9 mouse cellular contexts compared by ENCODE assay signal in genomic region chrX:6654024-6654423, GRCm38 (mm10).
DNase-seq lines count a peak whose midpoint lies in the region; ATAC-seq and TF ChIP-seq lines count a peak whose summit lies in the region.
"Had no signal": no experiment of that assay in that cellular context is flagged by ENCODE, and none has a peak within 500 bp of the region (broad histone marks: within the 10 kb centered on the region; RNA-seq: fewer than 3 reads in every experiment).

No protein-coding gene starts in this region.

- no peak overlapping the region for H3K4me3 ChIP-seq in kidney, embryonic 14.5 days (ENCODE audit: low read length)
- H3K4me3 ChIP-seq in ES-Bruce4 (ENCODE audit: low read depth, low read length) = no peak overlapping the region
- H3K4me3 ChIP-seq: embryonic facial prominence, embryonic 13.5 days; neural tube, embryonic 13.5 days had no signal

- H3K4me2 ChIP-seq in kidney, embryonic 14.5 days (replicated peaks; ENCODE audit: low read depth, low read length) = no peak overlapping the region
- H3K4me2 ChIP-seq: embryonic facial prominence, embryonic 13.5 days; neural tube, embryonic 13.5 days had no signal

- H3K36me3 ChIP-seq in kidney, embryonic 14.5 days (ENCODE audit: control insufficient read depth, insufficient read depth, low read length) = no peaks in the 10 kb centered on the region
- no peaks in the 10 kb centered on the region for H3K36me3 ChIP-seq in ES-Bruce4 (ENCODE audit: control insufficient read depth, insufficient read depth, low read length, poor library complexity, severe bottlenecking)
- H3K36me3 ChIP-seq: embryonic facial prominence, embryonic 13.5 days; neural tube, embryonic 13.5 days had no signal

- H3K9me3 ChIP-seq in kidney, embryonic 14.5 days (ENCODE audit: control insufficient read depth, low read length) = no peaks in the 10 kb centered on the region
- H3K9me3 ChIP-seq in ES-Bruce4 (replicated peaks; ENCODE audit: control insufficient read depth, insufficient read depth, low read length, poor library complexity, severe bottlenecking) = no peaks in the 10 kb centered on the region
- H3K9me3 ChIP-seq: embryonic facial prominence, embryonic 13.5 days; neural tube, embryonic 13.5 days had no signal

- TF ChIP-seq CTCF in ES-Bruce4 (IDR thresholded peaks at IDR 0.05; ENCODE audit: low read depth, low read length) = peak; percentile 9

- ATAC-seq in kidney, embryonic 14.5 days (ENCODE audit: low FRiP score, low TSS enrichment) = no peak
- no peak for ATAC-seq in erythroid progenitor cell, adult 5-6 weeks (replicated peaks; ENCODE audit: low FRiP score, poor library complexity, severe bottlenecking)

- DNase-seq in kidney, postnatal 14 days = peak; percentile 7
- DNase-seq in ZHBTc4 (ENCODE audit: low read depth, low spot score) = peak; percentile 28
- DNase-seq in kidney, postnatal 4 days = peak; percentile 21 to 23
- no peak for DNase-seq in urinary bladder, postnatal 10 days (ENCODE audit: low spot score)

- H3K4me1 ChIP-seq in kidney, embryonic 14.5 days (ENCODE audit: control insufficient read depth, insufficient read depth, low read length) = no peaks in the 10 kb centered on the region
- H3K4me1 ChIP-seq in ES-Bruce4 (ENCODE audit: control insufficient read depth, insufficient read depth, low read length) = no peaks in the 10 kb centered on the region
- H3K4me1 ChIP-seq: embryonic facial prominence, embryonic 13.5 days; neural tube, embryonic 13.5 days had no signal

- H3K27me3 ChIP-seq in kidney, embryonic 14.5 days (ENCODE audit: control insufficient read depth, insufficient read depth, low read length) = no peaks in the 10 kb centered on the region
- H3K27me3 ChIP-seq in ES-Bruce4 (ENCODE audit: control insufficient read depth, insufficient read depth, low read length, poor library complexity, severe bottlenecking) = no peaks in the 10 kb centered on the region
- H3K27me3 ChIP-seq: embryonic facial prominence, embryonic 13.5 days; neural tube, embryonic 13.5 days had no signal

- H3K9ac ChIP-seq in kidney, embryonic 14.5 days (ENCODE audit: low read depth, low read length) = no peak overlapping the region
- no peak overlapping the region for H3K9ac ChIP-seq in ES-Bruce4 (ENCODE audit: low read depth, poor library complexity, severe bottlenecking)
- H3K9ac ChIP-seq: embryonic facial prominence, embryonic 13.5 days; neural tube, embryonic 13.5 days had no signal

- no peak overlapping the region for H3K27ac ChIP-seq in kidney, embryonic 14.5 days (ENCODE audit: low read depth, low read length)
- H3K27ac ChIP-seq in ES-Bruce4 (ENCODE audit: insufficient read depth, low read length) = no peak overlapping the region
- H3K27ac ChIP-seq: embryonic facial prominence, embryonic 13.5 days; neural tube, embryonic 13.5 days had no signal

- 6% methylated on average over 2 of the region's 2 CpGs for WGBS in kidney, embryonic 14.5 days

- TF ChIP-seq EP300 in ES-Bruce4 (IDR thresholded peaks at IDR 0.05; ENCODE audit: insufficient read depth, low read depth, low read length) = no peak

- TF ChIP-seq POLR2A in ES-Bruce4 (IDR thresholded peaks at IDR 0.05; ENCODE audit: insufficient read depth, low read length) = no peak
